Mouse (Mus musculus): Measurements from ENCODE around the gene Prn.

The Prn gene

DNA sequence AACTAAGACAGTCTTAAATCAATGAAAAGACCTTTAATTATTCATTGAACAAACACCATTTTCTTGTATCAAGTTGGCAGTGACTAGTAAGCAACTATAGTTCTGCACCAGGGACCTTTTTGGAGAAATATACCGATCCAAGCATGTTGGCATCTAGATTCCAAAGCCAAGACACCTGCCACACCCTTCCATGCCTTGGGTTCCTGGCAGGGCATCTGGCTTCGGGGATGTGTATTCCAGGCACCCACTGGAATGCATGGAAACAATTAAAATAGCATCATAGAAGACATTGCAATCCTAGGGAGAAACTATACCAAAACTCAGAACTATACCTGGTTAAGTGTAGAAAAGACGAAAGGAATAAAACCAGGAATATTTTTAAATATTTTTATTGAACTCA is 3.5 kb upstream of the Prn start:
- in situ Hi-C loops (cut with MboI, MseI): no loop called here

DNA sequence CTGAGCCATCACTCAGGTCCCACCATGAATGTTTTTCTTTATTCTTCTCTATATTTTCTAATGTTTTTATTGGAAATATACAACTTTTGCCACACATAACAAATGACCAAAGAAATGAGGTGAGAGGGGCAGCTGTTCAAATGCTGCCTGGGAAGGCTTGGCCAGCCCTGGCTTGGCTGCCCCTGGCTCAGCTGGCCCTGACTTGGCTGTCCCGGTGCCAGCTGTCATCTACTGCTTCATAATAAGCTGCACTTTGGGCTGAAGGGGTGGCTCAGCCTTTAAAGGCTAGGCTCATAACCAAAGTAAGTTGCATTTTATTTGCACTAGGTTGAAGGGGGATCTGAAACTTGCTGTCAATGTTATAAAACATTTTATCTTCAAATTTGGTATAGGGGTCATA is 2.9 kb upstream of the Prn start:
- in situ Hi-C loops (cut with MboI, MseI): no loop called here

DNA sequence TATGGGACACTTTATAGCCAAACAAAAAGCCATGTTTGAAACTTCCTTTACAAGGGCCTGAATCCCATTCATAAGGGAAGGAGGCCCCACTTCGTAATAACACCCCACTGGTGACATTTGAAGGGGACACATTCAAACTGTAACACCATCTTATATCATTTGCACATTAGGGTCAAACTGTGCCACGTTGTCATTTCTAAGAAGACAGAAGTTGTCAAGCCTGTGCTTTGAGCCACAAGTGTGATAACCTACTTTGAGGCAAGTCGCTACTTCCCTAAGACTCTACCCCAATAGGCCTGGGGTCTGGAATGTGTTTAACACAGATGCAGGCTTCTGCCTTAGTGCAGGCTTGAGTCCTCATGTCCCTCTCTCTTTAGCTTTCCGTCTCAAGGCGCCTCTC is 2.4 kb upstream of the Prn start:
- in situ Hi-C loops (cut with MboI, MseI): no loop called here

DNA sequence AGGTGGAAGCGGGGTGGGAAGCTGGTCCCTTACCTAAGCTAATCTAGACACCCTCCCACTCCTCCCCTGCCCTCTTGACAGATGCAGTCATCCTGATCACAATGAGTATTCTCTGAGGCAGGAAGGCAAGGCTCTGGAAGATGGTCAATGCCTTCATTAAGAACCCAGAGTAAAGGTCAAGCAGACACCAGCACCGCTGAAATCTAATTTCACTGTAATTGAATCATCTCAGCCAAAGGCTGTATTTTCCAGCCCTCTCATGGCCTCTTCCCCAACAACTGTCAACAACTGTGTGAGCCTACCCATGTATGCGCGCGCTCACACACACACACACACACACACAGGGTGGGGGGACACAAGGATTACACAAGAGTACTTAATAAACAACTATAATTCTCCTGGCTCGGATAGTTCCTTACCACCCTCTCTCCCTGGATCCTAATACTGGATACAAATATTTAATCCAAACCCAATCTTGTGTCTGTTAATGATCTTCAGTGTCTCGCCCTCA is 1.4 kb upstream of the Prn start:
- in situ Hi-C loops (cut with MboI, MseI): no loop called here

DNA sequence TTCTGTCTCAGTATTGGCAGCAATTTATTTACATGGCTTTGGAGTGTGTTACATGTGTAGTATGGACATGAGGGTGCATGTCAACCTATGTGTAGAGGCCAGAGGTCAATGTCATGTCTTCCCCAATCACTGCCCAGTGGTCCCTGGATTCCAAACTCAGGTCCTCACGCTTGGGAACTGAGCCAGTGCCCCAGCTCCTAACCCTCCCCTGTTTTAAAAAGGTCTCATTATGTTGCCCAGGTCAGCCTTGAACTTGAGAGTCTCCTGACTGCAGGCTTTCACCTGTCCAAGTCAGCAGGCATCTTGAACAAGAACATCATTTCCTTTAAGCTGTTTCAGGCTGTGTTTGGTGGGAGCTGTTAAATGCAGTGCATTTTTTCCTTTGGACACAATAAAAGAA is 851 bp upstream of the Prn start:
- in situ Hi-C loops (cut with MboI, MseI): no loop called here

DNA sequence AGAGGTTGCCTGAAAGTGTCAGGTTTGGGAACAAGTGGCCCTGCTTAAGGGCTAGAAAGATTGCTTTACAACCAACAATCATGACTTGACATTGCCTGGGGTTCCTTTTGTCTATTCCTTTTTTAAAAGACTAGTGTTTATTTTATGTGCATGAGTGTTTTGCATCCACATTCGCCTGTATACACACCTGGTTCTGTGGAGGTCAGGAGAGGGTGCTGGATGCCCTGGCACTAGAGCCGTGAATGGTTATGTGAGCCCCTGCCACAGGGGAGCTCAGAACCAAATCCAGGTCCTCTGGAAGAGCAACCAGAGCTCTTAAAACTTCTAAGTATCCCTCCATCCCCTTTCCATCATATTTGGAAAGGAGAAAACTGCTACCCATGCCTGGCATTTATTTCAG is 1.1 kb downstream of the Prn start:
- in situ Hi-C loops (cut with MboI, MseI): no loop called here

DNA sequence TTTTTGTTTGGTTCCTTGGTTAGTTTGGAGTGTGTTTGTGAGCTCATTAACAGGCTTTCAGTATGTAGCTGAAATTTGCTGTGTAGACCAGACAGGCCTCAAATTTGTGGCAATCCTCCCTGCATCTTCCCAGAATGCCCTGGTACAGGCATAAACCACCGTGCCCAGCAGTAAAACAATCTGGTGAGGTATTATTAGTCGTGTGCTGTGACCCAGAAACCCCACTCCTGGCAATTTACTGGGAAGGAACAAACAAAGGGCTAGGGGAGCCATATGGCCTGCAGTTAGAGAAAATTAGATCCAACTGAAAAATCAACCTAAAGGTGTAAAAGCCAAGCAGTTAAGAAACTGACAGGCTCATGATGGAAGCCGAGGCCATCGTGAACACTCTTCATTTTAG is 1.6 kb downstream of the Prn start:
- in situ Hi-C loops (cut with MboI, MseI): no loop called here

DNA sequence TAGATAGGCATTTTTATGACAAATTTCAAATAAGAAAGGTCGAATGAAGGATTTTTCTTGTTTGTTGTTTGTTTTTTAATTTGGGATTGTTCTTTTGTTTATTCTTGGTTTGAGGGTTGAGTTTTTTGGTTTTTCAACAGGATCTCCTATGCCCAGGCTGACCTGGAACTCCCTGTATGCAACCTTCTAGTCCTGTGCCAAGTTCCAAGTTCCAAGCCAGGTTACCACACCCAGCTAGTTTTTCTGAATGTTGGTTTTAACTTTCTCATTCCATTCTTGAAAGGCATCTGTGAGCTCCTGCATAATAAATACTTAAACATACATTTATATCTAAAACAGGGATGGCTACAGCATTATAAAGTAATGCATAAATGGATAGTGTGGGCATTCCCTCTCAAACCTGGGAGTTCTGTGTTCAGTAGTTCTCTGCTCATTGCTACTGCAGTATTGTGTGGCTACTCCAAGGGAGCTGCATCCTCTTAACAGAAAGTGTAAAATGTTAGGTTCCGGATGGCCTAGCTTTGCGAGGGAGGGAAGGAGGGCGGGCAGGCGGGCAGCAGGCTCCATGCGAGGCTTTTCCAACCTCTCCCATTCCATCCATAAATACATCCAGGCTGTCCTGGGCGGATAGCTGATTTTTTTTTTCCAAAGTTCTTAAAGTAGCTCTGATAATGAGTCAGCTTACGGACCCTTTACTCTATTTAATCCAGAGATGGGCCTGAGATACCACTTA is 2.9 kb downstream of the Prn start:
- in situ Hi-C loops (cut with MboI, MseI): no loop called here

DNA sequence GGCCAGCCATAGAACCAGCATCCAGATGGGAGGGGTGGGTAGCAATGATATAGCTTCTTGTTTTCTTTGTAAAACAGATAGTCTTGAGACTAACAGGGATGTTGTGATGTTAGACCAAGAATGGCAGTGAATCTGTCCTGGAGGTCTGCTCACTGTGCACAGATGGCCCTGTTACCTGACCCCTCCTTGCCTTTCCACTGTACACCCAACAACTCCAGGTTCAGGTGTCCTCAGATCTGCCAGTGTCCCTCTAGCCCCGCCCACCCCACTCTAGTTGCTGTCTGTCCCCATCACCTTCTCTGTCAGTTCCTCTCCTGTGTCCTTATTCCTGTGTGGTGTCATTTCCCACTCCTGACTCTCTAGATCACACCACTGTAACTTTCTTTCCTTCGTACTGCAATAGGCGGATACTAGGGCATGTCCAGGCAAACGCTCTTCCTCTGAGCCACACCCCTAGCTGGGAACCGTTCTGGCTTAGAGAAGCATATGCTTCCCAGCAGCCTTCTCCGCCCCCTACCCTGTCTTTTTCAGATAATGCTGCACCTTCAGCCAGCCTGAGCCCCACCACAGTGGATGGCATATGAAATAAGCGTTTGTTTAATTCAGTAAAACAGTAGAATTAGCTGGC is 22.6 kb downstream of the Prn start:
- in situ Hi-C loops (cut with MboI, MseI): no loop called here

DNA sequence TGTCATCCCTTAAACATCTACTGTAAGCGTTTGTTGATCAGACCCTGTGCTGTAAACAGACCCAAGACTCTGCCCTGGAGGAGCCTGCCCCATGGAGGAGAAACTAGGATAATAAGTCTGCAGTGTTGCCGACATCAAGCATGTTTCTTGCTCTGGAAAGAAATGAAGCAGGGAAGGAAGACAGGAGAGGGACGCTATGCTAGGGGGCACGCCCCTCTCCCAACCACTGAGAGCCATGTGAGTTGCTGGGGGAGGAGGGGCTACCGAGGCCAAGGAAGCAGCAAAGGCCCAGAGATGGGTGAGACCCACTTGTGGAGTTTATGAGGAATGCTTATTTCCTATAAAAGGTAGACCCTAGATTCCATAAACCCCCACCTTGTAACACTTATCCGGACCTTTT is 23.3 kb downstream of the Prn start:
- in situ Hi-C loops (cut with MboI, MseI): no loop called here

DNA sequence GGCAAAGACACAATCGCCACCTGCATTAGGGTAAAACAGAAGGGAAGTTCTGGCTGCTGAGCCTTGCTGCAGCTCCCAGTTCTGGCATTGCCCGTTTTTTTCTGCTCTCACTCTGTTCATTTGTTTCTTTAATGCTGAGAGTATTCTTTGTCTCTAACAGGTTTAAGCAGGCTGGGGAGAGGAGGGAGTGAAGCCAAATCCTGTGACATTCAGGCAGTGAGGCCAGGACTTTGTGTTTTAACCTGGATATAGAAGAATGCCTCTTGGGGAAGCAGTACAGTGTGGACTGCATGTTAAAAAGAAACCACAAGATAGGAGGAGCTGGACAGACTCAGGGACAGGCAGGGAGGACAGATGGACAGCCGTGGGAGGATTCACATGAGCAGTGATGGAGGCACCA is 23.8 kb downstream of the Prn start:
- in situ Hi-C loops (cut with MboI, MseI): no loop called here

DNA sequence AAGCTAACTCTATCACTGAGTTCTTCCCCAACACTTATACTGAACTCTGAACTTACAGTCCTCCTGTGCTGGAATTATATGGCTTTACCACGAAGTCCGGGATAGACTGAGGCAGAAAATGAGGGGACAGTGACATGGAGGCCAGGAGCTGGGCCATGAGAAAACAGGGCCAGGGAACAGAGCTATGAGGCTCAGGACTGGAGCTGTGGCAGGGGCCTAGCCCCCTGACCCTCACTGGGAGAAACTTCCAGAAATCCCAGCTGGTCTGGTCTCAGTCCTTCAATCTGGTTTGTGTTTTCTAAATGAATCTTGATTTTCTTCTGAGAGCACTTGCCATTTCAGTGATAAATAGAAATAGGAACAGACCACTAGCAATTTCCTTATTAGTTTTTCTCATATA is 24.5 kb downstream of the Prn start:
- in situ Hi-C loops (cut with MboI, MseI): no loop called here

DNA sequence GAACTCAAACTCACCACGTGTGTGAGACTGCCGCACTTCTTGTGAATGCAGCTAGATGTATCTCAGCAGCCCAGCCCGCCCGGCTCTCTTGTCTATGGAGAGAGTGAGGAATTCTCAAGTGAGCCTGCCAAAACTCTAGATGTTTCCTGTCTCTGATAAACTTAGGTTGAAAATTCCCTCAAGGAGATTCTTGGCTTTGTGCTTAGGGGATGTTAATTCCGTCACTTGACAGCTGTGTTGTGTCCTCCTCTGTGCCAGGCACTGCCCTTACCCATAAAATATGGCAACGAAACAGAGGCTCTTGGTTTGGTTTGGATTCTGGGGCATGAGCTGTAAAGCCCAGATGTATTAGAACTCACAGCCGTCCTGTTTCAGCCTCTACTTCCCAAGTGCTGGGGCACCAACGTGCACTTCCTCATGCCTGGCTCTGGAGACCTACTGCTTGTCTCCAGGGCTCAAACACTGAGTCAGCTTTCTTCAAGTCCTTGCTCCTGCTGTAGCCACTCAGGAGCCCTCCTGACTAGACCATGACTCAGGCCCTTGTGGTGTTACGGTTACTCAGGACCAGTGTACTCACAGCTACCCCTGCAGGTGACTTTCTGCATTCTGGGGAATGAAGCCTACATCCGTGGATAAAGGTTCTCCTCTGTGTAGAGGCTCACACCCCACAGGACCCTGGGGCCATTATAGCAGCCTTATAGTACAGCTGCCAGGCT is 25.8 kb downstream of the Prn start:
- in situ Hi-C loops (cut with MboI, MseI): loop anchor here (5.0 kb wide), 1 partner anchor 113 kb away; no protein-coding TSS in a partner anchor

DNA sequence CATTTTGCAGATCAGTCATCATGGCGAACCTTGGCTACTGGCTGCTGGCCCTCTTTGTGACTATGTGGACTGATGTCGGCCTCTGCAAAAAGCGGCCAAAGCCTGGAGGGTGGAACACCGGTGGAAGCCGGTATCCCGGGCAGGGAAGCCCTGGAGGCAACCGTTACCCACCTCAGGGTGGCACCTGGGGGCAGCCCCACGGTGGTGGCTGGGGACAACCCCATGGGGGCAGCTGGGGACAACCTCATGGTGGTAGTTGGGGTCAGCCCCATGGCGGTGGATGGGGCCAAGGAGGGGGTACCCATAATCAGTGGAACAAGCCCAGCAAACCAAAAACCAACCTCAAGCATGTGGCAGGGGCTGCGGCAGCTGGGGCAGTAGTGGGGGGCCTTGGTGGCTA is 26.7 kb downstream of the Prn start:
- in situ Hi-C loops (cut with MboI, MseI): loop anchor here (5.0 kb wide), 1 partner anchor 114 kb away; no protein-coding TSS in a partner anchor

DNA sequence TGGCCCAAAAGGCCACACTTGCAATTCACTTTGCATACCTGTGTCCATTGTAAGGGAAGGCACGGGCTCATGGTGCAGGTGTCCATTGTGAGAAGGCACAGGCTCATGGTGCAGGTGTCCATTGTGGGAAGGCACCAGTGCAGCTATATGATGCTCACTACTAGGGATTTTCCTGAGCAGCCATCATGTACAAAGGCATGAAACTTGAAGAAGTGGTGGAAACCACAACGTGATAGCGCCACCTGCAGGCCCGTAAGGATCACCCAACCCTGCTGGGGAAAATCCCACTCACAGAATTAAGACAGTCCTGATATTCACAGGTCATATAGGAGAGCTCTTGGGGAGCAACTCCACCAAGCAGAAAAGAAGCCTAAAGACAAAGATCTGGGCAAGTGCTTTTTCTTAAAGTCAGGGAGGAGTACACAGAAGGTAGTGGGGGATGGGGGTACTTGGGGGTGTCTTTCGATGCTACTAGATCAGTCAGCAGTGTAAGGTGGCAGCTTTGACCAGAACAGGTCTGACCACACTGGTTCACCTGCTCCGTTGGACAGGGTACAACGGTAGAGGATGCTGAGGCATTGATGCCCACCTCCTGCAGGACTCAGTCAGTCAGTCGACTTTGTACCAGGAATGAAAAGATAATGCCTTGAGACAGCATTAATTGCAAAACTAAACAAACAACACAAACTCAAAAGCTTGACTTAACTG is 29.8 kb downstream of the Prn start:
- in situ Hi-C loops (cut with MboI, MseI): loop anchor here (5.0 to 10.0 kb wide), 2 partner anchors 117 to 375 kb away; partner anchors contain the start of gene Adra1d

DNA sequence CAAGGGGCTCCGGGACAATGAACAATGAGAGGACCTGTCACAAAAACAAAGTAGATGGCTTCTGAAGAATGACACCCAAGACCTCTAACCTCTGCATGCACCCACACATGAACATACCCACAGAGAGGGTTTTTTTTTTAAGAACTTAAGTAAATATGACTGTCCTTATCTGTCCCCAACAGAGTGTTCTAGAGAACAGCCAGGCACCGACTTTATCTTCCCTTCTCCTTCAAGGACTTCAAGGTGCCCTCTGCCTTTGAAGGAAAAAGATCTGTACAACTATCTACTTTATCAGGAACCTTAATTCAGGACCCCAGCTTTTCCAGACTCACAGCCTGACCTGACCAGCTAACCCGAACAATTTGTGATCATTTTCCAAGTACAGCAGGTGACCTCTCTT is 30.7 kb downstream of the Prn start:
- in situ Hi-C loops (cut with MboI, MseI): loop anchor here (10.0 kb wide), 1 partner anchor 376 kb away; the partner anchor contains the start of gene Adra1d

DNA sequence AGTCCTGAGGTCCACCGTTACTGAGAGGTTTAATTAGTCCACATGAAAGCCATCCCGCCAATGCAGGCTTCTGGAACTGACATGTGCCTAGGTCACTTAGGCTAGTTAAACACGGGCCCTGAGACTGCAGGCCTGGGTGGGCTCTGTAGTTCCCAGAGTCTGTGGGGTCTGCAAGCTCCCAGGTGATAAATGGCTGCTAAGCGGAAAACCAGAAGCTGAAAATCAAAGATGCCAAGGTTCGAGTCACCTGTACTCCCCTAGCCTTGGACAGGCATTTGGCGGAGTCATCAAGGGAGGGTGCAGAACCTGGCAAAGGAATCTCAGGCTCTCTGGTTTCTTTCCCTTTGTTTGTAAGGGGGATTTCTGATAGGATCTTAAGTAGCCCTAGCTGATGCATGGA is 31.7 kb downstream of the Prn start:
- in situ Hi-C loops (cut with MboI, MseI): loop anchor here (10.0 kb wide), 1 partner anchor 377 kb away; the partner anchor contains the start of gene Adra1d

DNA sequence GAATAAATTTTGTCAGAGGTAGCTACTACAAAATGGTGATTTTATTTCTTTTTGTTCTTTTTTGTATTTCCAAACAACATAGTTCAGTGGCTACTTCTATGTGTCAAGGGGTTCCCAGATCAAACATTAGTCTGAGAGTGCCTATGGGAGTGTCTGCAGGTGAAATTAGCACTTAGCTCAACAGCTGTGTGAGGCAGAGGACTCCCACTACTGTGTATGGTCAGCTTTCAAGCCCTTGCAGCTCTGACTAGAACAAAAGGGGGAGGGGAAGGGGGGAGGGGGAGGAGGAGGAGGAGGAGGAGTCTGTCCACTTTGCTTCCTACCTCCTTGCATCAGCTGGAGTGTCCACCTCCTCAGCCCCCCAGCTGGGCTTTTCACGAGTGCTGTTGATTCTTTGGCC is 34.6 kb downstream of the Prn start:
- in situ Hi-C loops (cut with MboI, MseI): loop anchor here (10.0 kb wide), 1 partner anchor 380 kb away; the partner anchor contains the start of gene Adra1d

DNA sequence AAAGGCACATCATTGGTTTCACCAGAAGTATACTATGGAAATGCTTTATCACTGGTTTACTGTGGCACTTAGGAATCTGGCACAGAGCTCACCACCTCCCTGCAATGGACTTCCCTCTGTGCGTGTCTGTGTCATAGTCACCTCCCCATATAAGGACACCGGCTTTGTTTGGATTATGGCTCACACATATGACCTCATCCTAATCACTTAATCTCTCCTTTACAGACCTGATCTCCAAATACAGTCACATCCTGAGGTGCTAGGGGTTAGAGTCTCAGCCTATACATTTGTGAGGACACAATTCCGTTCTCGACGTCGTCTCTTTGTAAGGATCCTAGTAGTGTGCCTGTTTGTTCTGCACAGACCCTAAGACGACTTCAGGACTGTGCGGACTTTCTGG is 35.5 kb downstream of the Prn start:
- in situ Hi-C loops (cut with MboI, MseI): loop anchor here (10.0 kb wide), 1 partner anchor 380 kb away; the partner anchor contains the start of gene Adra1d

DNA sequence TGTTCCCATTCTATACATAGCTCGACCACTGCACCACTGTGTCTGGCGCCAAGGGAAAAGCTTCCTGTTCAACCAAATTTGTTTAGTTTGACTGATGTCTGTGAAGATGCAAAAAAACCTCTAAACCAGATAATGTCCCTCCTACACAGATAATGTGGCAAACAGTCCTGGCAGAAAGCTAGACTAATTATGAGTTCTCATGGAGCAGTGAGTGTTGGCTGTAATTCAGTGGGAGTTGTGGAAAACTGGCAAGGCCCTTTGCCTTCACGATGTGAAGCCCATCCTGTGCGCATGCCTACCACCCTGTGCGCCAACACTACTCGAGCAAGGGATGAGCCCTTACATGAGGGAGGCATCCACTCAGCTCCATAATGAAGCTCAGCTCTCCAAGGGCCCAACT is 36.0 kb downstream of the Prn start:
- in situ Hi-C loops (cut with MboI, MseI): loop anchor here (10.0 kb wide), 1 partner anchor 381 kb away; the partner anchor contains the start of gene Adra1d

DNA sequence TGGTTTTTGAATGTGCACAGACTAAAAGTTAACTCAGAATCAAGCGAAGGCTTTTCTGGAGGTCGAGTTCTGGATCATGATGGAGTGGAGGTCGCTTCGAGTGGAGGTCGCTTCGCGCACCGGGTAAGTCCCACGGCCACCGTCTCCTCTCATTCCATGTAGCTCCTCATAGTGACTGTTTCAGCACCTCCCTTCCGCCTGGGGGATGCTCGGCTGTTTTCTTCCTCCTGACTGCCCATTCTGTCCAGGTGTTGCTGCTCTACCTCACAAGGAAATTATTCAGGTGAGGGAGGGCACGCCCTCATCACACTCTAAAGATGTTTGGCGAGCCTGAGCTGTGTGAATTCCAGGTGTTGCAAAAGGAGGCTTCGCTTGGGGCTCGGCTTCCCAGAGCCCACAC is 36.6 kb downstream of the Prn start:
- in situ Hi-C loops (cut with MboI, MseI): loop anchor here (10.0 kb wide), 1 partner anchor 382 kb away; the partner anchor contains the start of gene Adra1d

Data from T-helper 1 cell (primary cell).